Mouse (Mus musculus) testis, postnatal 10 days (tissue): ENCODE measurements around the gene Nup88.
A peak's percentile ranks its signal among the peaks of the same experiment; 100 is the strongest.

Experiments used
- DNase-seq: peaks from one replicate; pipeline ENCODE4 v3.0.0; 2021; ENCODE audit warnings: low spot score

The Nup88 gene

DNA sequence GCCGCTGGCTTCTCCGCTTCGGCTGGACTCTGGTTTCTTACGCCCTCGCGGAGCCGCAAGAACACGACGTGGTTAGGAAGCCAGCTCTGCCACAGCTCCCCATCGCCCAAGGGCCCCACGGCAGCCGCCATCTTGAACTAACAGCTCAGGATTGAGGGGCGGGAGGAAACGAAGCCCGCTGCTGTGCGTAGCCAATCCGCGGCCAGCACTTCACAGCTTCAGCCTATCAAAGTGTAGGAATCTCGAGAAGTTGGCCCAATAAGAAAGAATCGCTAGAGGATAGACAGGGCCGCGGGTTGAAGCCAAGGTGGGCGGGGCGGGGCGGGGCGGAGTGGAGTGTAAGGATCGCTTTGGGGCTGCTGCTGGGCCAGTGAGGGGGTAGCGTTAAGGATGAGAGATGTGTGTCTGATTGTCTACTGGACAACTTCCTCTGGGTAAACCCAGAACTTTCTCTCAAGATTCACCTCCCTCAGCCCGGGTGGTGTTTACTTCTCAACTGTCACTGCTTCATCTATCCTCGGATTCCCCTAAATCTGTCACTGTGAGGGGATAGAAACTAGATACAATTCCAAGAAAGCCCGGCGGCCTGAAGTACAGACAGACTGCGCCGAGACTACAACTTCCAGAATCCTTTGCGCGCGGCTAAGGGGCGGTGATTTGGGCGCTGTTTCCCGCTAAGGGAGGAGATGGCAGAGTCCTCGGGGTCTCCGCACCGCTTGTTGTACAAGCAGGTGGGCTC is at the start of gene Nup88, which contains the start of gene Rpain:
Nup88 (minus strand) TSS at position 153 of the 739 bp plus-strand sequence.
Rpain (plus strand) TSS at position 393 of the 739 bp plus-strand sequence.
- DNase-seq = peak; percentile 89

DNA sequence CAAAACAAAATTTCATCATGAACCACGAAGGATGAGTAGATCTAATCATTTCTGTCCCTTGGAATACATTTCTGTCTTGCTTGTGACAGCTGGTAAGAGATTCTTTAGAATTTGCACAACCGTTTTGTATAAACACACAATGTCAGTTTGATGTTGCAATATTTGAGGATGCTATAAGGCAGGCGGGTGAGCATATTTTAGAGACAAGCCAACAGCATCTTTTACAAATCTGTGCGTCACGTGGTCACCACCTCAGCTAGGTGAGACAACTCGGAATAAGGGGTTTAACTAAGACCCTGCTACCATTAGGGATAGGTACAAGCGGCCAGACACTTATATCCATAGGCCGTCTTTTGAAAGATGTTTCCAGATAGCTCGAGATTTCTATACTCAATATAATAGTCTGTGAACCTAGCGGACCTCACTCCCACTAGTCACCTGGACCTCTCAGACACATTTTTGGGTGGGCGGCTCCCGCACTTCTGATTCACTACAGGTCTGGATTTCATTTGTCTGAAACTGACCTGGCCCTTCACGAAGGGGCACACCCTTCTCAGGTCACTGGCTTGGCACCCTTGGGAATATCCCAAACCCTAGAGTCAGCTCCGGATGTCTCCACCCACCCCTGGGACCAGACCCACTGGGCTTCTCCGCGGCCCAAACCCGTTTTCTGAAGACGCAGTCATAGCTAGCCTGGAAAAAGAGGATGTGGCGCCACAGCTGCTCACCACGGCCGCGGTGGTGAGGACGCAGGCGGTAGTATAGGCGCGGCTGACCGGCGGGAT is 48.8 kb upstream of the Nup88 start:
- no peak for DNase-seq

DNA sequence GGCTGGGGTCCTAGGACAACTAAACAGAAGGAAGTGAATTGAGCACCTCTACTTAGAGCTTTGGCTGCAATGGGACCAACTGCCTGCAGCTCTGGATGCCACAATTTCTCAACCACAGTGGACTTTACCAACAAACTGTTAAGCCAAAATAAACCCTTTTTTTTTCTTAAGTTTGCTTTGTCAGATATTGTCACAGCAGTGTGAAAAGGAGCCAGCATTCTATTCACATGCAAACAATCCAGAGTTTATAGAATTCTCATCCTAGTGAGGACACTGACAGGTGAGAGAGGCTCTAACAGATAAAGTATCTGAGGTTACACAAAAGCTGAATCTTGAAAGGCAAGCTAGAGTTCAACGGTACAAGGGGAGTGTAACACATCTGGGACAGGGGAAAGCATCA is 47.3 kb upstream of the Nup88 start:
- DNase-seq = no peak

DNA sequence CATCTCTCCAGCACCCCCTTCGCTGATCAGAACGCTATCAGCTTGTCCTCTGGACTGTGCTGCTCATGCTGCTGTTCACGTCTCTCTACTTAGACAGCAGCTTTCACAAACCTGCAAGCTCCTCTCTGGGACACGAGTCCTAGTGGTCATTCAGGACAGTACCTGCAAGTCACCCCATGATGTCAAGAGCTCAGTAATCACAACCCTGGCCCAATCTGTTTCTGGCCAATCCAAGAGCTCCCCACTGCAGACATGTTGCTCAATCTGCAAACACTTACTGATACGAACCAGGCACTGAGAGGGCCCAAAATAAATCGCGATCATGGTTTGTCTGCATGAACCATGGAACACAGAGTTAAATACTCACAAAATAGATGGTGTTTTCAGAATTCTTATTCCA is 43.0 kb upstream of the Nup88 start:
- no peak for DNase-seq

DNA sequence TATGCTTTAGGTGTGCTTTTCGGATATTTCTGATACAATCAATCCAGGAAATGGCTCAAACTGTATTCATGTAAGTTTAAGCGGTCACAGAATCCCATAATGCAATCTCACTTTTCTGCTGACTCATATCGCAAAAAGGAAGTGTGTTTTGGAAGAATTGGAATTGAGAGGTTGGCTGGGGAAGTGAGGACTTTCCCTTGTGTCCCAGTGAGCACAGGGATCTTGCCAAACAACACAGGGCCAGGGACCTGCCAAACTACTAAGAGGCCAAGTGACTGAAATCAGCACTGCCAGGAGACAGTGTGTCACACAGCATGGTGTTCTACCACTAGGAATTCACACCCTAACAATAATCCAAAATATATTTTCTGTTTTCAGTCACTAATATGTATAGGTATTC is 38.5 kb upstream of the Nup88 start:
- DNase-seq = no peak

DNA sequence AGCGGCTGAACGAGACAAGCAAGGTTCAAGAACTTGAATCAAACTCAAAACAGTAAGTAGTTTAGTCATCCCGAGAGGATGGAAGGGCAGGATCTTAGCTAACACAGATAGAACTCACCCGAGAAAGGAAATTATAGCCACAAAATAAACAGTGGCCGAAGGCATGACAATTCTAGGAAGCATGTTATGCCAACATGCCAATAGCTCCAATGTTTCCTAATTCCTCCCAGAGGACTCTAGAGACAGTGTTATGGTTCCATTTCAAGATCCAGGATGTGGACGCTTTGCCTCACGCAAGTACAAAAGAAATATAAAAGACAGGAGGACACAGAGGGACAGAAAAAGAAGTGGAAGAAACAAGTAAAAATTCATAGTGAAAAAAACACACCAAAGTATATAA is 38.1 kb upstream of the Nup88 start:
- no peak for DNase-seq

DNA sequence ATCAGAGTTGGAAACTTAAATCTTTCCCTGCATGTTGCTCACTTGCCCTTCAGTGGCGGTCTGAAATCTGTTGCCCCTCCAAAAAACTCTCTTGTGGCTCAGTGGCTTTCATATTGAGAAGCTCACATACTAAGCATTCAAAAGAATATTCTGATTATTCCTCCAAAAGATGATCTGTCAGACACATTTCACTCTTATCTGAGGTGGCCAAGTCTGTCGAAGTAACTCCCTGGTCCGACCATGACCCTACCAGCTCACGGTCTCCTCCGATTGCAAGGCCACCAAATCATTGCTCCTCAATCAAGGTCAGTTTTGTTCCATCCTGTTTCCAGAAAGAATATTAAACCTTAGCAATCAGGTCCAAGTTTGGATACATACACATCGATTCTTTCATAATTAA is 37.3 kb upstream of the Nup88 start:
- DNase-seq = no peak

DNA sequence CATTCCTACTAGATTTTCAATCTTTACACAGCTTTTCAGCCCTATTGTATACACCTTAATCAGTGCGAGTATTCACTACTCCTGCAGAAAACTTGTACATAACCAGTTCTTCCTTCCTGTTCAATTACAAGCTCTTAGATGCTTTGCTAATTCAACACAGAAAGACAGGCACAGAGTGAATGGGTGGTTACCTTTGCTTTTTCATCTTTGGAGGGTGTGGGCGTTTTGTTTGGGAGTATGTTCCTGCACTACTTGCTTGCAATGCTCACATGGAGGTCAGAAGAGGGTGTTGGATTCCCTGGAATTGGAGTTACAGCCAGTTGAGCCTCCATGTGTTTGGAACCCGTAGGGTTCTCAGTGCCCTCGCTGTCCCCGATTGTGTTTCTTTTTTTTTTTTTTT is 35.3 kb upstream of the Nup88 start:
- DNase-seq = no peak

DNA sequence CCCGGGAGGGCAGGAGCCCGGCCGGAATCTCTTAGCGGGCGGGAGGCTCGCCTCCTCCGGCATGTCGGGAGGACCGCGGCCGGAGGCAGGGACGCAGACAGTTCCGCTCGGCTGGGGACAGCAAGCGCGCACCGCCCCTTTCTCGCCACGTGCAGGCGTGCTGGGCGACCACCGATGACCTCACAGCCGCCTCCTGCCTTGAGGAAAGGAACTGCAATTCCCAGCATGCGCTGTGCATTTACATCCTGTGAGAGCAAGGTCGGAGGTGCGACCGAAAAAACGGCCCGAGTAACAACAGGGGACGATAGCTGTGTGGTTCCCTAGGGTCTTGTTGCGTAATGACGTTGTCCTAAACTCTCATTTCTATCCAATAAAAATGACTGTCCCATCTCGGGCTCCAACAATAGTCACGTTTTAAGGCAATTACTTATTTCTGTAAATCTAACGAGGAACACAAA is 34.6 kb upstream of the Nup88 start, which contains the start of gene Dhx33:
Dhx33 (minus strand) TSS at position 122 of the 458 bp plus-strand sequence.
- DNase-seq = peak; percentile 96

DNA sequence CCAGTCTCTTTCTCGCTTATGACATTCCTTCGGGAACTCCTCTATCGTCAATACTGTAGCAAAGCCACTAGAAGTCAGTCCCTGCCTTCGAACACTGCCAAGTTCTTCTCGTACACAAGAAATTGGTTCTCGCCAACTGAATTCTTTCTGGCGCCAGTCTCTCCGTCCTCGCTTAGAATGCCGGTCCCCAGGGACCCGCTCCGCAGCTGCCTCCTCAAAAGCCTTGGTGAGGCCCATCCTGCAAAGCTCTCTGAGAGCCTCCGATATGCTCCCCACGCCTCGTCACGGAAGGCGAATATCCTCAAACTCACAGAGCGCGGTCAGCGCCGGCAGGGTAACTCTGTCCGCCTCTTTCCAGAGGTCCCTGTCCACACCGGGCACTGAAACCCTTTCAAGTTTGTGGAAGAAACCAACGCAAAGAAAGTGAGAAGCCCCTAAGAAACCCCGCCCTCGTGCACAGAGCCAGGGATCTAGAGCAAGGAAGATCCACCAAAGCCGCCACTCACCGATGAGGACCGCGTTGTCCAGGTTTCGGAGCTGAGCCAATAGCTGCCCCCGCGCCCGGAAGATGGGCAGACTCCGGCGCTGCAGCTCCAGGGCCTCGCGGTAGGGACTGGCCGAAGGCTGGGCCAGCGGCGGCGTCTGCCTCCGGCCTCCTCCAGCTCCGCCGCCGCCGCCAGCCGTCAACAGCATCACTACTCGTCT is 34.0 kb upstream of the Nup88 start:
- peak; percentile 78 for DNase-seq

DNA sequence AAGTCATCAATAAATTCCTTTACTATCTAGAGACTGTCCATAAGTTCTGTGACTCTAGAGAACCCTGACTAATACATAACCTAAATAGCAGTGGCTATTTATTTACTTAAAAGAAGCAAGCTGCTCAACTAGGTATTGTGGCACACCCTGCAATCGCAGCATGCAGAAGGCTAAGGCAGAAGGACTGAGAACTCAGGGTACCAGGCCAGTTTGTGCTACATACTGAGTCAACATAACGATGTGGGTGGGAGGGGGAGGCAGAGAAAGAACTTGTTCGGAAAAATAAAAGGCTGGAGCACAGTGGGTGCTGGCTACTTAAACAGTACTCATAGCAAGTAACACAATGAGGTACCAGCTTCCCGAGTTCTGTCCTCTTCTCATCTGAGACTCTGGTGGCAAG is 31.4 kb upstream of the Nup88 start:
- no peak for DNase-seq

DNA sequence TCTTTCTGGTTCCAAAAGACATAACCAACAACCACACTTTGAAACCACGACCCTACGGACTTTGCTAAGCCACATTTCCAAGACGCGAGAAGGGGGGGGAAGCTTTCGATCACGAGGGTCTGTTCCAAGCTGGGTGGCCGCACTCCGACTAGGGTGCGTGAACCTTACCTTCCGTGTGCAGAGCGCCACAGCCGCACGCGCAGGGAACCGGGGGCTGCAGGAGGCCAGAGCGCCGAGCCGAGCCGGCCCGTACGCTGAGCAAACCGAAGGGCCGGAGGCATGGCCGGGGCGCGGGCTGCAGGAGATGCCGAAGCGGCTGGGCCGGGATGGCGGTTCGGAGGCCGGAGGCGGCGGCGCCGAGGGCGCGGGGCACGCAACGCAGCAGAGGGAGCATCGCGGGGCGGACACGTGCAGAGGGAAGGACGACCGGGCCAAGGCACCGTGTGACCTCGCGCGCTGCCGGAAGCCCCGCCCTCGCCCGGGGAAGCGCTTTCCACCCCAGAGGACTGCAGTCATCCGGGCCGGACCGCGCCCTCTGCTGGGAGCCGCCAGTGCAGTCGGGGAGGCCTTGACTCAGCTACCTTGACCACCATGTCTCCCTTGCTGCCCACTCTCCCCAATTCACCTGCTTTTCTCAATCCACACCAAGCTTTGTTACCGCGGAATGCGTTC is 12.9 kb upstream of the Nup88 start, which contains the start of gene C1qbp:
C1qbp (minus strand) TSS at position 470 of the 672 bp plus-strand sequence.
- DNase-seq = peak; percentile 99

DNA sequence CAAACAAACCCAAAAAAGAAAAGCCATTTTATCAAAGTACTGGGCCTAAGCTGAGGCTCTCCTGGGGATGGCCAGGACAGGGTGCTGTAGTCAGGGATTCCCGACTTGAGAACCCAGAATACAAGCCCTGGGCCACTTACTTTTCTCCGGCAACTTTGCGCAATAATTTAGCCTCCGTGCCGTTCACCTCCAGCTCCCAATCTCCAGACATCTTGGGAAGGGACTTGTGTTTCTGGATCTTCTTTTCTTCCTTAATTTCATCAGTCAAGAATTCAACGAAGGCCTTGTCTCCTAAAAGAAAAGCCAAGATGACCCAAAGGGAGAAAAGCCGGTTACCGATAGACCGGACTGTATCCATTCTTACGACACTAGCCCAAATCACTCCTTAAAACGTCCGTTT is 12.3 kb upstream of the Nup88 start:
- no peak for DNase-seq

DNA sequence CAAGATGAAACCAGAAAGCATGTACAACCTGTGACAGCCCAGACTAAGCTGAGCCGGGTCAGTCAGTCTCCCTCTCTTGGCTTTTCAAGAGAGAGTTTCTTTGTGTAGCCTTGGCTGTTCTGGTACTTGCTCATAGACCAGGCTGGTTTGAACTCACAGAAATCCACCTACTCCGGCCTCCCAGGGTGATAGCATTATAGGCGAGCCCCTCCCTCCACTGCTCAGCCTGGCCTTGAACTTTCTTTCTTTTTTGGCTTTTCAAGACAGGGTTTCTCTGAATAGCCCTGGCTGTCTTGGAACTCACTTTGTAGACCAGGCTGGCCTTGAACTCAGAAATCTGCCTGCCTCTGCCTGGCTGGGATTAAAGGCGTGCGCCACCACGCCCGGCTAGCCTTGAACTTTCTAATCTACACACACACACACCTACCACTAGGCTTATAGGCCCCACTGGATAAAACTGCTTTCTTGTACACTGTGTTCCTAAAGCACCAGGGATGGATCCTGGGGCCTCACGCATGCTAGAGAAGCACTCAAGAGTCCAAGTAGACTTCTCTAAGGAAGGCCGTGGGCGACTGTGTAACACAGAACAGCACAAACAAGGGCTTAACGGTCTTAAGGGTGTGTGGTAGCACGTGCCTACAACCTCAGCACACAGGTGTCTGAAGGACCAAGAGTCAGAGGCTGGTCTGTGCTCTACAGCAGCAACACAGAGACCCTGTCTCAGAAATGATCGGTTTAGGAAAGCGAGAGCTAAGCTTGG is 11.2 kb upstream of the Nup88 start:
- no peak for DNase-seq

DNA sequence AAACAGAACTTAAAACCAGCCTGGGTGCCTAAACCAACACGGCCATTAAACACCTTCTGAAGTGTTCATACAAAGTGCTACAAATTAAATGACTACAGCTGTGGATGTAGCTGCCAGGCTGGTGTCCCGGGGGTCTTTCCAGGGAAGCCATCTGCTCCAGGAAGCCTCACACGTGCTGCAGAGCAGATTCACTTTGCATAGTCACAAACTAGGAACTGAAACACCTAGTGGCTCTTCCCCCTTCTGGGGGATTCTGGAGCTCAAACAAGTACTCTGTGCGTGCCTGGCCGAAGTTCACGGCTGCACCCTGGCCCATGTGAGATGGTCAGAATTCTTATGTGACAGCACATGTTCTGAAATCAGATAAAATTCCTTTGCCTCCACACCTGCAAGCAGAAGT is 10.5 kb upstream of the Nup88 start:
- no peak for DNase-seq

DNA sequence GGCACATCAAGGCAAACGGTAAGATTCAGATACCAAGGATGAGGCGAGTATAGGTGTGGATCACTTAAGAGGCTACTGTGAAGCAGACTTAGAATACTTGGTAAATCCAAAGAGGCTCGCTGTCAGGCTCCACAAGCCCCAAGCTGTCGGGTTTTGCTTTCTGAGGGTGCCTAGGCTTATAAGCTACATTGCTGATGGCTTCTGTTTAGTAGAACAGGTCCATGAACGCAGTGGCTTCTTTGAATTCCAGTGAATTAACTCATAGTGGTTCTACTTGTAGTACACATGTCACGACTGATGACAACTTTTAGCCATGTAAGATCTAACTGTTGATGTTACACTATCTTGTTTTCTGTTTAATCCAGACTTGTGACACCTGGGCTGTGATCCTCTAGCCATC is 7.5 kb upstream of the Nup88 start:
- DNase-seq = no peak

DNA sequence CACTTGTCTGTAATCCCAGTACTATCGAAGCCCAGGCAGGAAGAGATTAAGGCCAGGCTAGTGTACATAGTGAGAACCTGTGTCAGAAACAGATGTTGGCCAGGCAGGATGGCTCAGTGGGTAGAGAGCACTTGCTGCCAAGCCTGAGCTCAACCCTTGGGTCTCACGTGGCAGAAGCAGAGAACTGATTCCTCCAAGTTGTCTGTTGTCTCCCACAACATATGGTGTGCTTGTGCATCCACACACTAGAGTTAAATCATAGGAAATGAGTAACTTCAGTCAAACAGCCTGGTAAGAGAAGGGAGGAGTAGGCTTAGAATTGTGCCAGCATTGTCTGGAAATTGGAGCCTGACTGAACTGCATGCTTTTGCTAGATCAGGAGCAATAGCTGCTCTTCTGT is 5.4 kb upstream of the Nup88 start:
- no peak for DNase-seq

DNA sequence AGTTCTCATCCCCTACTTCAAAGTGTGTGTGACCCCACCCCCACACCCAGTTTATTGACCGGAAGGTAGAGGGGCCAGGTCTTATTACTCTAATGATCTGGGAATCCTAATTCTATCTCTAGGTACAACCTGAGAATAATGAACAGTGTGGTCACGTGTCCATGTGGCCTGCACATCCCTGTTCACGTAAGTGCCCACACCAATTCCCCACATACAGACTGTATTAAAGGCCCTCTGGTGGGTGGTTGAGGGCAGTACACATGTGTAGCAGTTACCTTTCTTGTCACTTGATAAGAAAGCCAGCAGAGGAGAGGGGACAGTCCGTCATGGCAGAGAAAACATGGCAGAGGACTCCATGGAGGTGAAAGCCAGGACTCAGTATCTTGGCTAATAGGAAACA is 4.2 kb upstream of the Nup88 start:
- no peak for DNase-seq

DNA sequence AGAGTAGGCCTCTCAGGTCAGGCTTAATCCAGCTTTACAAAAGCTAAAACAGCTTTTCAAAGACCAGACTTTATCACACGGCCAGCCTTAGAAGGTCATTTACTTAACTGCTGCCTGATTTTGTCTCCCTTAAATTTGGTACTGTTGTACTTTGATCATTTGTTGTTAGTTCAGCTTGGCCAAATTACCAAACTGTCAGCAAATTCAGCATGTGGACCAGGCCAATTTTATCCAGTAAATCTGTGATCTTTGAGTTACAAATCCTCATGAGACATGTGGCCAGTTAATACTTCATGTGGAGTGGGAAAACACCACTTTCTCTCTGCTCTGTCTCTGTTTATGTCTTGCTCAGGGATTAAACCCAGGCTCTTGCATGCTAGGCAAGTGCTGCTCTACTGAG is 2.8 kb upstream of the Nup88 start:
- DNase-seq = no peak

DNA sequence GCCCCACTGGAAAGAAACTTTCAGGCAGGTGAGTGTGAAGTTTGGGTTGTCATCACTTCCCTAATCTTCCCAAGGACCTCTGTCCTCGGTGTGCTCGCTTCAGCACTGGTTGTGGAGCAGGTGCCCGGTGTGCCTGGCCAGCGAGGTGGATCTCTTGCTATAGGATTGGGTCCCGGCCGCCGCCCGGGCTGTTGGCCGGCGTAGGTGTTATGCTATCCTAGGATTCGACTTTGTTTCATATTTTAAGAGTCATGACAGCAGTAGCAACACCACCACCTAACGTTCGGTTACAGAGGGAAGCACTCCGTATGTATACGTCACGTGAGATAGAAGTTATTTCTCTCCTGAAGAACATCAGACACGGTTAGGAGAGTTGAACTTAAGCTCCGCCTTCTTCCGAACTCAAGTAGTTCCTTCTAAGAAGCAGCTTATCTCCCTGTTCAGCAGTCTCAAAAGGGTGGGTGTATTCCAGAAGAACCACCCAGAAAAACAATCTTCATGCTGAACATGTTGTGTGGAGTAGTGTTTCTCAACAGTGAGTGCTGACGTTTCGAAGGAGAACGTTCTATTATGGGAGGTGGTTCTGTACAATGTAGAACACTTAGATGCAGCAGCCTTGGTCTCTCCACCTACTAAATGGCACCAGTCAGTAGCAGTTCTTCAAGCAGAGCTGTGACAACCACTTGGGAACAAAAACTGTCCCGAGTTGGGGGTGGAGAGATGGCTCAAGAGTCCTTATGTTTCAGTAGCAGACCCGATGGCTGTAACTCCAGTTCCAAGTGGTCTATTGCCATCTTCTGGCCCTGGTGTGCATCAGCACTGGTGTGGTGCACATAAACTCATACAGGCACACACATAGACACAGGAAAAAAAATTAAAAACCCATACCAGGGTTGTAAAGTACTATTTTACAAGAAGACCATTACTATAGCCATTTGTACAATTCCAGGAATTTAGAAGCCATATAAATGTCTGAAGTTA is 1.1 kb upstream of the Nup88 start:
- DNase-seq = no peak
